15 mouse cellular contexts compared by ENCODE assay signal in the genomic region with DNA sequence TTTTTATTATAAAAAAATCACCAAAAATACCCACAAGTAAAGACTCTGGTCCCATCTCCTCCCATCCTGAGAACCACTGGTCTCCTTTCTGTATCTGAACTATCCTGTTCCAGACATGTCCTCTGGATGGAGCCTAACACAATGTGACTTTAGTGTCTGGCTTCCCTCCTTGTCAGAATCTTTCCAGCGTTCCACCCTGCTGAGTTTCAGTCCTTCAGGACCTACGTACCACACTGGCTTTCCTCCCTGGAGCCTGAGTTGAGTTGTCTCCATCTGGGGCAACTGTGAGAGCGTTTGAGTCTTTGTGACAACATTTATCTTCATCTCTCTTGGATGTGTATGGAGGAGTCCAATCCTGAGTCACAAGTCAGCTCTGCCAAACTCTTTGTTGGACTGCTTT. TPM values are rescaled to one million over a fixed set of nuclear protein-coding genes. Genes with fewer than 3 reads are reported as not detected.
DNase-seq lines count a peak whose midpoint lies in the region; ATAC-seq and TF ChIP-seq lines count a peak whose summit lies in the region.
"Had no signal": no experiment of that assay in that cellular context is flagged by ENCODE, and none has a peak within 500 bp of the region (broad histone marks: within the 10 kb centered on the region; RNA-seq: fewer than 3 reads in every experiment).

No protein-coding gene starts in this region.

- no peak for ATAC-seq in heart, embryonic 12.5 days (ENCODE audit: insufficient number of reproducible peaks, low FRiP score)
- ATAC-seq in lung, postnatal 0 days: peak; percentile 57
- ATAC-seq: CD4-positive, CD25-positive, alpha-beta regulatory T cell, adult 4 months; inflammation-experienced regulatory T-cells, adult 6 months had no signal

- peak; percentile 49 for TF ChIP-seq CTCF in heart, adult 2 months (IDR thresholded peaks at IDR 0.05)
- TF ChIP-seq CTCF in lung, postnatal 0 days (IDR thresholded peaks at IDR 0.05): peak; percentile 55

- no peaks in the 10 kb centered on the region for H3K36me3 ChIP-seq in heart, adult 2 months (ENCODE audit: control insufficient read depth, insufficient read depth, low read length)
- H3K36me3 ChIP-seq in heart, embryonic 12.5 days: no peaks in the 10 kb centered on the region; the same call in 1 of the 2 replicates
- no peaks in the 10 kb centered on the region for H3K36me3 ChIP-seq in lung, postnatal 0 days (ENCODE audit: insufficient read depth, low read length)
- H3K36me3 ChIP-seq: forebrain, embryonic 12.5 days had no signal

- TF ChIP-seq EP300 in heart, adult 2 months (IDR thresholded peaks at IDR 0.05; ENCODE audit: insufficient read depth, low read depth, low read length): no peak
- no peak for TF ChIP-seq EP300 in lung, postnatal 0 days (IDR thresholded peaks at IDR 0.05)

- no peak overlapping the region for H3K27ac ChIP-seq in heart, adult 2 months
- H3K27ac ChIP-seq in heart, embryonic 12.5 days (ENCODE audit: poor library complexity, severe bottlenecking): no peak overlapping the region
- no peak overlapping the region for H3K27ac ChIP-seq in lung, postnatal 0 days (ENCODE audit: low read length)
- H3K27ac ChIP-seq: forebrain, embryonic 12.5 days had no signal

- H3K9me3 ChIP-seq in heart, embryonic 12.5 days (replicated peaks): no peaks in the 10 kb centered on the region
- H3K9me3 ChIP-seq in lung, postnatal 0 days (ENCODE audit: low read length): no peaks in the 10 kb centered on the region
- H3K9me3 ChIP-seq: forebrain, embryonic 12.5 days had no signal

- H3K4me2 ChIP-seq in heart, embryonic 12.5 days: no peak overlapping the region
- no peak overlapping the region for H3K4me2 ChIP-seq in lung, postnatal 0 days (replicated peaks; ENCODE audit: low read depth, low read length)
- H3K4me2 ChIP-seq: forebrain, embryonic 12.5 days; midbrain, embryonic 11.5 days had no signal

- H3K79me2 ChIP-seq in heart, adult 2 months (replicated peaks; ENCODE audit: control insufficient read depth, insufficient read depth, low read length): no peaks in the 10 kb centered on the region

- TF ChIP-seq POLR2A in heart, adult 2 months (IDR thresholded peaks at IDR 0.05; ENCODE audit: insufficient read depth, low read depth, low read length): no peak

- no peak for DNase-seq in heart, adult 2 months
- DNase-seq in kidney, adult 9 months: peak; percentile 27
- DNase-seq in kidney, postnatal 14 days: no peak
- DNase-seq in lung, postnatal 0 days (ENCODE audit: low spot score): peak; percentile 32
- no peak for DNase-seq in lung, postnatal 25 days (ENCODE audit: low spot score)
- DNase-seq in fibroblast of lung, adult 2 months (ENCODE audit: low read depth): peak; percentile 11
- no peak for DNase-seq in spleen, postnatal 4 days (ENCODE audit: low spot score in 2 of 2)
- DNase-seq: adrenal gland, postnatal 14 days; cerebellum, adult 8-10 months; gastrocnemius, postnatal 14 days had no signal

- 47% methylated on average over 3 of the region's 3 CpGs for WGBS in heart, adult 2 months
- WGBS in heart, embryonic 12.5 days: 46% methylated on average over 3 of the region's 3 CpGs
- 48% methylated on average over 3 of the region's 3 CpGs for WGBS in lung, postnatal 0 days

- peaks cover 4% of the 10 kb centered on the region for H3K4me1 ChIP-seq in heart, adult 2 months (ENCODE audit: control insufficient read depth, insufficient read depth, low read length)
- no peaks in the 10 kb centered on the region for H3K4me1 ChIP-seq in heart, embryonic 12.5 days (replicated peaks)
- no peaks in the 10 kb centered on the region for H3K4me1 ChIP-seq in lung, postnatal 0 days (ENCODE audit: insufficient read depth, low read depth, low read length)
- H3K4me1 ChIP-seq: forebrain, embryonic 12.5 days had no signal

- H3K4me3 ChIP-seq in heart, adult 2 months: no peak overlapping the region
- no peak overlapping the region for H3K4me3 ChIP-seq in heart, embryonic 12.5 days
- no peak overlapping the region for H3K4me3 ChIP-seq in lung, postnatal 0 days (ENCODE audit: low read depth, low read length)
- H3K4me3 ChIP-seq: forebrain, embryonic 12.5 days had no signal

- intact Hi-C loops in heart, adult 2 months (cut with DNase I): loop anchor here (10.0 kb wide), 1 partner anchor 213 kb away; the partner anchor contains the start of gene Golga5

- no peak overlapping the region for H3K9ac ChIP-seq in heart, adult 2 months (ENCODE audit: low read depth, low read length)
- no peak overlapping the region for H3K9ac ChIP-seq in heart, embryonic 12.5 days
- H3K9ac ChIP-seq in lung, postnatal 0 days (replicated peaks; ENCODE audit: low read depth): no peak overlapping the region
- H3K9ac ChIP-seq: forebrain, embryonic 12.5 days had no signal

- no peaks in the 10 kb centered on the region for H3K27me3 ChIP-seq in heart, adult 2 months (ENCODE audit: control insufficient read depth, insufficient read depth, low read length)
- H3K27me3 ChIP-seq in heart, embryonic 12.5 days (replicated peaks): no peaks in the 10 kb centered on the region
- H3K27me3 ChIP-seq in lung, postnatal 0 days (replicated peaks; ENCODE audit: insufficient read depth, low read length): no peaks in the 10 kb centered on the region
- H3K27me3 ChIP-seq: forebrain, embryonic 12.5 days had no signal

RNA-seq across cellular contexts. Expression of gene Rin3, which starts 30.9 kb away (rescaled TPM):
- 10 to 100 TPM; 14.7 to 25.3 TPM for total RNA-seq in heart, adult 2 months (2021)
- 6.1 and 10.3 TPM in 2 replicates for polyA plus RNA-seq in heart, adult 2 months (2012; rRNA removed)
- polyA plus RNA-seq in heart, embryonic 12.5 days (2016; fragmentation: Nextera tagmentation; extraction: Ambion mirVana): 9.9 and 10.3 TPM in 2 replicates
- 17.7 and 19.3 TPM in 2 replicates for polyA plus RNA-seq in lung, postnatal 0 days (2015; fragmentation: Nextera tagmentation; extraction: Ambion mirVana)

Comparison
In these comparisons a context has a peak if more than half of its experiments do, and no peak if none do; other contexts are left out.
1. DNase-seq: peak in kidney, adult 9 months (single experiment), lung, postnatal 0 days (single experiment) and fibroblast of lung, adult 2 months (single experiment); none in heart, adult 2 months (0 of 2), kidney, postnatal 14 days (single experiment), lung, postnatal 25 days (single experiment) and spleen, postnatal 4 days (0 of 2).